Mouse (Mus musculus): Measurements from ENCODE around the gene Galnt13. TPM values are rescaled to one million over a fixed set of nuclear protein-coding genes. Genes with fewer than 3 reads are reported as not detected.

Galnt13 gene
- total and polyA plus RNA-seq, 3 experiments: 0.05 TPM; not detected in 2

DNA sequence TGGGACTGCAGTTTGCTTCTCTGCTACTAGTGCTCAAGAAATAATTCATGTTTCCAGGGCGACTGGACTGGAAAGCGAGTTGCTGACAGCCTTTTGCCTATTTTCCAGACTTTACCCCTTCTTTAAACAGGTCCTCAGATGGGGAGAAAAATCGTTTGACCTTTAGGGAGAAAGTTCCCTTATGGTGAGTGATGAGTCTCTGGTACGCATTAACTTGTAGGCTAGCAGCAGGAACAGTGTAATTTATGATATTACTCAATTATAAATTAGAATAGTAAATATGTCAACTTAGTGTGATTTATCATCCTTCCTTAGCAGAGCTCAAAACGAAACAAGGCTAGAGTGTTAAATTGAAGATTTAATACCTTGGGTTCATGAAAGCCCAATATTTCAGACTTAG is 47.3 kb downstream of the Galnt13 start:
- TF ChIP-seq GATA2 (IDR thresholded peaks at IDR 0.05; ENCODE audit: borderline replicate concordance, low read depth, low read length) (no peak), CTCF (IDR thresholded peaks at IDR 0.05; ENCODE audit: low read depth, low read length) (no peak), TAL1 (conservative IDR thresholded peaks at IDR 0.05; ENCODE audit: low read depth, low read length) (no peak), GATA1 (IDR thresholded peaks at IDR 0.05; ENCODE audit: borderline replicate concordance, low read length) (no peak), POLR2AphosphoS5 (IDR thresholded peaks at IDR 0.05; ENCODE audit: insufficient replicate concordance, low read depth, low read length) (no peak)
- ATAC-seq (ENCODE audit: extremely low read depth, insufficient number of reproducible peaks, low FRiP score, poor library complexity, severe bottlenecking): no peak
- no peaks in the 10 kb centered on the region for H3K27me3 ChIP-seq (ENCODE audit: insufficient read depth, low read length)
- H3K36me3 ChIP-seq (replicated peaks): no peaks in the 10 kb centered on the region
- H3K9me3 ChIP-seq (replicated peaks): peaks cover 5% of the 10 kb centered on the region
- DNase-seq (ENCODE audit: low spot score): no peak
- no peaks in the 10 kb centered on the region for H3K4me1 ChIP-seq (ENCODE audit: insufficient read depth, low read depth, low read length)
- no peak overlapping the region for H3K4me3 ChIP-seq (ENCODE audit: low read depth, low read length)

DNA sequence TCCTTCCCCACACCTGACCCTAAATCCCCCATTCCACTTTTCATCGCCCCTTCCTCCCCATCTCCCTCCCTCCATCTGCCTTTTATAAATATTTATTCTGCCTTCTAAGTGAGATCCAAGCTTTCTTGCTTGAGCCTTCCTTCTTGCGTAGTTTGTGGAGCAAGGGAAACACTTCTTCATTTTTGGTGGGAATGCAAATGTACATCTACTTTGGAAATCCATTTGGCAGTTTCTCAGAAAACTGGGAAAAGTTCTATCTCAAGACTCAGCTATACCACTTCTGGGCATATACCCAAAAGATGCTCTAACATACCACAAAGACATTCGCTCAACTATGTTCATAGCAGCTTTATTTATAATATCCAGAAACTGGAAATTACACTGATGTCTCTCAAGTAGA is 86.9 kb downstream of the Galnt13 start:
- no peak overlapping the region for H3K4me3 ChIP-seq (ENCODE audit: low read depth, low read length)
- no peak for ATAC-seq (ENCODE audit: extremely low read depth, insufficient number of reproducible peaks, low FRiP score, poor library complexity, severe bottlenecking)
- TF ChIP-seq CTCF (IDR thresholded peaks at IDR 0.05; ENCODE audit: low read depth, low read length): no peak
- H3K36me3 ChIP-seq (replicated peaks): no peaks in the 10 kb centered on the region
- no peaks in the 10 kb centered on the region for H3K4me1 ChIP-seq (ENCODE audit: insufficient read depth, low read depth, low read length)
- no peaks in the 10 kb centered on the region for H3K9me3 ChIP-seq (replicated peaks)
- no peak for DNase-seq (ENCODE audit: low spot score)
- no peaks in the 10 kb centered on the region for H3K27me3 ChIP-seq (ENCODE audit: insufficient read depth, low read length)

DNA sequence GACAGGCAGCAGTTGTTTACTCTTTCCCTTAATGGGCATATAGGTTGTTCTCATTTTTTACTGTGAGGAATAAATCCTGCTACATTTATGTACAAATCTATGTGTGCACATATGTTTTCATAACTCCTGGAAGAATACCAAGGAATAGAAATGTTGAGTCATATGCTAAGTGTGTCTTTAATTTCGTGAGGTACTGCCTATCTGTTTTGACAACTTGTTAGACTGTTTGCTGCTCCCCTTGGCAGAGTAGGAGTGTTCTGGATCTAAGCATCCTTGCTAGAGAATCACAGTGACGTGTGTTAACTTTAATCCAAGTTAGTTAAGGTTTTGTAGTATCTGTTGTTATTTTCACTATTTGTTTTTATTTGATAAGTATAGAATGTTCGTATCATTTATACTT is 91.0 kb downstream of the Galnt13 start:
- no peak for TF ChIP-seq POLR2AphosphoS5 (IDR thresholded peaks at IDR 0.05; ENCODE audit: insufficient replicate concordance, low read depth, low read length)
- TF ChIP-seq CTCF (IDR thresholded peaks at IDR 0.05; ENCODE audit: low read depth, low read length): no peak
- no peak for TF ChIP-seq GATA2 (IDR thresholded peaks at IDR 0.05; ENCODE audit: borderline replicate concordance, low read depth, low read length)
- TF ChIP-seq TAL1 (conservative IDR thresholded peaks at IDR 0.05; ENCODE audit: low read depth, low read length): no peak
- TF ChIP-seq GATA1 (IDR thresholded peaks at IDR 0.05; ENCODE audit: borderline replicate concordance, low read length): no peak
- ATAC-seq (ENCODE audit: extremely low read depth, insufficient number of reproducible peaks, low FRiP score, poor library complexity, severe bottlenecking) (no peak), DNase-seq (ENCODE audit: low spot score) (no peak)
- no peaks in the 10 kb centered on the region for H3K36me3 ChIP-seq (replicated peaks)
- no peaks in the 10 kb centered on the region for H3K9me3 ChIP-seq (replicated peaks)
- no peak overlapping the region for H3K4me3 ChIP-seq (ENCODE audit: low read depth, low read length)
- H3K27me3 ChIP-seq (ENCODE audit: insufficient read depth, low read length): no peaks in the 10 kb centered on the region
- no peaks in the 10 kb centered on the region for H3K4me1 ChIP-seq (ENCODE audit: insufficient read depth, low read depth, low read length)

DNA sequence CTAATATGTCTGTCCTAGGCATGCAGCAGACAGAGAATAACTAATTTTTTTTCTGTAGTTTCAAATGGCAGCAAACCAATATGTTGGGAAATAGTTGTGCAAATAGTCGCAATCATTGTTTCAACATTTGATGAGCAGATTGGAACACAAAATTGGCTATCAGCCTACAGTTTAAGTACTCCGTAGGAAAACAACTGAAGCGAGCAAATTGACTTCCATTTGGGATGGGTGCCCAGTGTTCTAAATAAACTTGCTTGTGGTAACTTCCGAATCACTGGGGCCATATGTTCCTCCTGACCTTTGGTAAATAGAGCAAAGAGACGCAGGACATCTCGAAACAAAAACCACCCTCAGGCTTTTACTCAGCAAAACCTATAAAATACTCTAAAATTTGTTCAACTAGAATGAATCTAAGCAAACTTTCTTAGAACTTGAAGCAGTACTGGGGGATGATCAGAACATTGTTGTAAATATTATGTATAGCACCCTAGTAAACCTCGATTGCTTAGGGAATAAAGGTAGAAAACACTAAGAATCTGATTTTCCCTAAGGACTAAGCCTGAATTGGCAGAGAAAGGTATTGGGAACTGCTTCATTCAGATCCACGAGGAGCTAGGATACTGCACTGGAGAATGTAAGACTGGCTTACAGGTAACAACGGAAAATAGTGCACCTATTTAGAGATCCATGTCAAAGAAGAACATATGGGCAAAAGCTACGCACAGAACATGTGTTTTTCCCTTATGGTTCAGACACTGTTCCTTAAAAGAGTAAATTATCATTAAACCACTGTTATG is 122.4 kb downstream of the Galnt13 start:
- no peaks in the 10 kb centered on the region for H3K4me1 ChIP-seq (ENCODE audit: insufficient read depth, low read depth, low read length)

GRCm38 (mm10) chr2:54565068-54565467 is 129.0 kb downstream of the Galnt13 start:
- no peaks in the 10 kb centered on the region for H3K36me3 ChIP-seq (replicated peaks)
- DNase-seq (ENCODE audit: low spot score): no peak
- H3K4me1 ChIP-seq (ENCODE audit: insufficient read depth, low read depth, low read length): no peaks in the 10 kb centered on the region
- peaks cover 9% of the 10 kb centered on the region for H3K9me3 ChIP-seq (replicated peaks)
- TF ChIP-seq CTCF (IDR thresholded peaks at IDR 0.05; ENCODE audit: low read depth, low read length) (no peak), POLR2AphosphoS5 (IDR thresholded peaks at IDR 0.05; ENCODE audit: insufficient replicate concordance, low read depth, low read length) (no peak), GATA2 (IDR thresholded peaks at IDR 0.05; ENCODE audit: borderline replicate concordance, low read depth, low read length) (no peak), TAL1 (conservative IDR thresholded peaks at IDR 0.05; ENCODE audit: low read depth, low read length) (no peak), GATA1 (IDR thresholded peaks at IDR 0.05; ENCODE audit: borderline replicate concordance, low read length) (no peak)
- no peak overlapping the region for H3K4me3 ChIP-seq (ENCODE audit: low read depth, low read length)
- ATAC-seq (ENCODE audit: extremely low read depth, insufficient number of reproducible peaks, low FRiP score, poor library complexity, severe bottlenecking): no peak
- H3K27me3 ChIP-seq (ENCODE audit: insufficient read depth, low read length): no peaks in the 10 kb centered on the region

More for the DNA sequence above, 122.4 kb downstream of the Galnt13 start:
- no peaks in the 10 kb centered on the region for H3K27me3 ChIP-seq (ENCODE audit: insufficient read depth, low read length)
- no peak for TF ChIP-seq TAL1 (conservative IDR thresholded peaks at IDR 0.05; ENCODE audit: low read depth, low read length)
- TF ChIP-seq CTCF (IDR thresholded peaks at IDR 0.05; ENCODE audit: low read depth, low read length): no peak
- no peak for TF ChIP-seq GATA1 (IDR thresholded peaks at IDR 0.05; ENCODE audit: borderline replicate concordance, low read length)
- DNase-seq (ENCODE audit: low spot score) (no peak), ATAC-seq (ENCODE audit: extremely low read depth, insufficient number of reproducible peaks, low FRiP score, poor library complexity, severe bottlenecking) (no peak; the same call in 1 of the 2 replicates)
- no peak overlapping the region for H3K4me3 ChIP-seq (ENCODE audit: low read depth, low read length)
- H3K36me3 ChIP-seq (replicated peaks): no peaks in the 10 kb centered on the region
- H3K9me3 ChIP-seq (replicated peaks): no peaks in the 10 kb centered on the region

- no peak for ATAC-seq (ENCODE audit: extremely low read depth, insufficient number of reproducible peaks, low FRiP score, poor library complexity, severe bottlenecking)
- no peak for TF ChIP-seq GATA2 (IDR thresholded peaks at IDR 0.05; ENCODE audit: borderline replicate concordance, low read depth, low read length)
- TF ChIP-seq CTCF (IDR thresholded peaks at IDR 0.05; ENCODE audit: low read depth, low read length): no peak
- TF ChIP-seq GATA1 (IDR thresholded peaks at IDR 0.05; ENCODE audit: borderline replicate concordance, low read length): no peak
- TF ChIP-seq TAL1 (conservative IDR thresholded peaks at IDR 0.05; ENCODE audit: low read depth, low read length): no peak
- no peak for TF ChIP-seq POLR2AphosphoS5 (IDR thresholded peaks at IDR 0.05; ENCODE audit: insufficient replicate concordance, low read depth, low read length)
- H3K27me3 ChIP-seq (ENCODE audit: insufficient read depth, low read length): no peaks in the 10 kb centered on the region
- H3K4me1 ChIP-seq (ENCODE audit: insufficient read depth, low read depth, low read length): no peaks in the 10 kb centered on the region
- H3K36me3 ChIP-seq (replicated peaks): no peaks in the 10 kb centered on the region
- peaks cover 9% of the 10 kb centered on the region for H3K9me3 ChIP-seq (replicated peaks)
- no peak overlapping the region for H3K4me3 ChIP-seq (ENCODE audit: low read depth, low read length)
- no peak for DNase-seq (ENCODE audit: low spot score)
Measured at GRCm38 (mm10) chr2:54567186-54567585, 131.1 kb downstream of the Galnt13 start.

Measured in G1E (cell line).